Mouse (Mus musculus) adrenal gland, adult 2 months (tissue): Measurements from ENCODE around the gene Cdkal1. TPM values are rescaled to one million over a fixed set of nuclear protein-coding genes. Genes with fewer than 3 reads are reported as not detected.

Source experiments
- DNase-seq: peaks from one replicate; pipeline ENCODE4 v3.0.0; 2021
- polyA plus RNA-seq: library from polyadenylated mRNA; depleted of rRNA; stranded (reverse); fragments of >200 nt; gene quantifications from 2 replicates; pipeline ENCODE4 v1.2.3, GENCODE M21; 2012
- total RNA-seq, 2 experiments: library from RNA; stranded (reverse); gene quantifications; 2 replicates each; pipeline ENCODE4 v1.2.3; 2021

The Cdkal1 gene
- total and polyA plus RNA-seq, 3 experiments, result 0.73 to 29.0 (median 22.0) TPM

DNA sequence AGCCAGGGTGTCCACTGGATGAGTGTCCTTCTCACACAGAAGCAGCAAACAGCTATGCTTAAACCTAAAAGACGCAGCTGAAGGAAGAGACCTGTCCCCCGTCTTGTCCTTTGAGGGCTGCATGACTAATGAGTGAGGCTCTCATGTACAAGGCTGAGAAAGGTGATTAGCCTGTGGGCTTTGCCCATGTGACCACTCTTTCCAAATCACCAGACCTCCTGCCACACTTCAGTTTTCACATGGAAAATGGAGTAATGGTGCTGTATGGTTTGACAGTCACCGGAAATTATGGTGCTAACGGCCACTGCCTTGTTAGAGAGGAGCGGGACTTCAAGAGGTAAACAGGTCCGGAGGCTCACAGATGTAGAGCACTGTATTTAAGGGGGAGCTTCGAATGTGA, 274.7 kb downstream of the Cdkal1 start:
- DNase-seq, result no peak

DNA sequence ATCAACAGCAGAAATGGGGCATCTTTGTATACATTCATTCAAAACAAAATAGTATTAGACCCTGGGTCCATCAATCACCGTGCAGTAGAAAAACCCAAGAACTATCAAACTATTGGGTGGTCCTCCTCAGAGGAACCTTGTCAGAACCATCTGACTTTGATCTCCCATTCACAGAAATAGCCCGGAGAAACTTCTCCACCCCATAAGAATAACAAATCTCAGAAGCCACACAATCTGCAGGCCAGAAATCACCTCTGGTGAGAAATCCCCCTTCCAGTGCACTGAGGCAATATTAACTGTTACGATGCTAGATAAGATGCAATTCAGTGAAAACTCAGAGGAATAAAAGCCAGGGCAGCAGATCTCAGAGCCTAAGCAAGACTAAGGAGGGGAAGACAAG, 275.5 kb downstream of the Cdkal1 start:
- no peak for DNase-seq

DNA sequence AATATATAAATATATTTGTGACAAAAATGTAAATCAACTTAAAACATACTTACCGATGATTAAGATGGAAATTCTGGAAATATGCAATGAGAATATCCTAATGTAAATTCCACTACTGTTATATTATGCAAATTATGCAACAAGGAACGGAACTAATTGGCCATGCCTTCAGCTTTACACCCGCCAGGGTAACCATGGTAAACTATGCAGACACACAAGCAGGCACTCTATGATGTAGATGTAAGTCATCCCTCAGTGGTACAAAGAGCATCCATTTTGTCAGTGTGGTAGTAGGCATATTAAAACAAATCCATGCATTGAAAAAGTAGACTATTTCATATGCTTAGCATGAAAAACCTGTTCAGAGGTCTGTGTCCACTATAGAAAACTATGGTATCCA, 276.9 kb downstream of the Cdkal1 start:
- no peak for DNase-seq

DNA sequence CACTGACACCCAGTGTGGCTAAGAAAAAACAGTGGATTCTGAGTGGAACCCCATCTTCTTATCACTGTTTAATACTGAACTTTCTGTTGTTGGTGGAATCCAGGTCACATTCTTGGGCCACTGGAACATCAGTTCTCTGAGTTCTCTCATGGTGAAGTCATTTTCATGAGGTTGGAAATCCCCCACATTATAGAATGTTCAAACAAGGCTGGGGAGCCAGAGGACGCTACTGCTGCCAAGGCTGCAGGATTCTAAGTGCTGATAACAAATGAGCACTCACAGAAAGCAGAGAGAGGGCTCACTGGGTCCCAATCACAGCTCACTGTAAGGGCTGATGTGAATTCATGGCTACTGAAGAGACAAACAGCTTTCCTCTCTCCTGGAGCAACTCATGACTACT, 280.7 kb downstream of the Cdkal1 start:
- no peak for DNase-seq

DNA sequence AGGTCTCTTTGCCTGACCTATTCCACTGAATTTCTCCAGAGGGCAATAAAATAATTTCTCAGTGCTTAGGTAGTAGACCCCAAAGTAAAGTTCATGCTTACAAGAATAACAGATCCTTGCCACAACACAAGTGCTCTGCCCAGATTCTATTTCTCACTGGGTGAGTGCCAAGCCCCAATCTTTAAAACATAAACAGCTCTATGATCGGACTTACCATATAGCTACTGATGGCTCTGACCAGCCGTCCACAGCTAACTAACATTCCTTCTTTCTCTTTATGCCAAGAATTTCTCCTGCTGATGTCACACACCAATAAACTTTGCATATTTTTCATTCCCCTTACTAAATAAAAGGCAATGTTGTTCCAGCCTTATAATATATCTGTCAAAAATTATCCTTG, 283.0 kb downstream of the Cdkal1 start:
- no peak for DNase-seq

DNA sequence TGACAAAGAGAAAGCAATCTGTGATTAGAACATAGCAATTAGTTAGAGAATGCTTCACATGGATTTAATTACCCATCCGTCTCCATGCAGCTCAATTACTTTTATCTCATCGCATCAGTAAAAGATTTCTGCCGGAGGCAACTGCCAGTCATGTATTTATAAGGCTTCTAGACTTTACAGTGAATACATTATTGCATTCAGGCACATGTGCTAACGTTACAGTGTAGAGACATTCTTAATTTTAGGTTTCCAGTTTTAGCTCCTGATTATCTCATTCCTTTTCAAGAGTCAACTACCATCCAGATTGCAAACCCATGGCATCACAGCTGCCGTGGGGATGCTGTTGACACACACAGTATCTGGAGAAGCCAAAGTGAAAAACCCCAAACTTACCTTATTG, 289.8 kb downstream of the Cdkal1 start:
- DNase-seq, result no peak

DNA sequence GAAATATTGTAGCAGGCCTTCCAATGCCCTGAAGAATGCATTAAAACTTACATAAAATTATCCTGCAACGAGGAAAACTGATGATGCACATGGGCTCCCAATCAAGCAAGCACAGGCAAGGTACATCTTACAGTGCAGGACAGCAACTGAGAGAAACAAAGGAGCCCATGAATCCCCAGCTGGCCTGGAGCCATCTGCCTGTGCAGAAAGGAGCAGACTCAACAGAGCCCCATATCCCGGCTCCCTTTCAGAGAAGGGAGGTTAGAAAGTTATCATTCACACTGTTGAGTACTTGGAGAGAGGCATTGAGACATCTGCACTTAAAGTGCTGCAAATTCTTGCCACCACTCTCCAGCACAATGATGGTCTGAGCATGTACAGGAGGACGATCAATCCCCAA, 296.3 kb downstream of the Cdkal1 start:
- no peak for DNase-seq

DNA sequence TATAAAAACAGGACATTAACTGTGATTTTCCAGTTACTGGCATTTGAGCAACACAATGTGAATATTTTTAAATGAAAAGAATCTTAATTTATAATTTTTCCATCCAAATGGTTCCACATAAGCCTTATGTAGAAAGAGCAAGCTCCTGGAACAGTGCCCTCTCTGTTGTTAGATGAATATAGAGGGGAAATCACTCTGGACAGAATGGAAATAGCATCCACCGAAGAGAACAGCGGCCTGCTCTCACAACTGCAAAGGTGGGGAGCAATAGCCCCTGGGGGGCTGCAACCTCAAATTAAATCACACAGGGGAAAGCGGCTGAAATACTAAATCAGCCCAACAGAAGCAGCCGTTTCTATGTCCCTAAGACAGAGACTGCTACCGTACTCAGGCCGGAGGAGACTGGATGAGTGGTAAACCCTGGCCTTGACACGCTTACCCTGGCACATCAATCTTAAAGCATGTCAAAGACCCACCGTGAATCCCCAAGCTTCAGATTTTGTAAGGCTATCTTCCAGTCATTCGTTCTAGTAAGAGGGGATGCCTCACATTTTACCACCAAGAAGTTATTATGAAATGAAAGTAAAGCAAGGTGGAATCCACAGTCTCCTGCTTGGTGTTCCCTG, 300.2 kb downstream of the Cdkal1 start:
- DNase-seq, result peak; percentile 51

DNA sequence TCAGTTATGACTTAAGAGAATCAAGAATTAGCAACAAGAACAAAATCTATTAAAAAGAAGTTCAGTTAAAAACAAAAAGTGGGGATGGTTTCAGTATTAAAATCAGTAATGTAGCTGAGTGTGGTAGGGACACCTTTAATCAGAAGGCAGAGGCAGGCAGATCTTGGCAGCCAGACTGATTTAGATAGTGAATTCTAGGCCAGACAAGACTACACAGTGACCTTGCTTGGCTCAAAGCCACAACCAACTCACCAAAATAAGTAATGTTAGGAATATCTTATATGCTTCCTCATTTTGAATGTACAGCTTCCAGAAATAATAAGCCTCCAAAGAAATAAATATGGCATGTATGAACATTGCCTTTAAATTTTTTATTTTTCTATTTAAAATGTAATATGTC, 301.7 kb downstream of the Cdkal1 start:
- no peak for DNase-seq

DNA sequence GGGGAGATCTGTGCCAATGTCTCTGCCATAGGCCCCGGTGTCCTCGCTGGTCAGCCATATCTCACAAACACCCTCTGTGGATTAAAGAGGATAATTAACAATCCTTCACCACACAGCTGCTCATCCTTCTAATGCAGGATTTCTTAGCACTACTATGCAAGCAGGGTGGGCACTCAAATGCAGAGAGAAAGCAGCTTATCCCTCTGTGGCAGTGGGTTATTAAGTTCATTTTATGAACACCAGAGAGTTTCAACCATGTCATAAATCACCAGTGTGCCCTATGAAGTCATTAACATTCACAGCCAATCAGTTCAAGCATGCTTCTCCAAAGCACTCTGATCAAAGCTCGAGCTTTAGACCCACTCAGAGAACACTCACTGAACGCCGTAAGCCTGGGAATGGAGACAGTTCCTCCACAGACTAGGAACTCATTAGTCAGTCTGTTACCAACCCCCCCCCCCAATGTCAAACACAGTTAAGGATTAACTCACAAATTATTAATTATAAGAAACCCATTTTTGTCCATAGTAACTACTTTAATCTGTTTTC, 303.1 kb downstream of the Cdkal1 start:
- no peak for DNase-seq

DNA sequence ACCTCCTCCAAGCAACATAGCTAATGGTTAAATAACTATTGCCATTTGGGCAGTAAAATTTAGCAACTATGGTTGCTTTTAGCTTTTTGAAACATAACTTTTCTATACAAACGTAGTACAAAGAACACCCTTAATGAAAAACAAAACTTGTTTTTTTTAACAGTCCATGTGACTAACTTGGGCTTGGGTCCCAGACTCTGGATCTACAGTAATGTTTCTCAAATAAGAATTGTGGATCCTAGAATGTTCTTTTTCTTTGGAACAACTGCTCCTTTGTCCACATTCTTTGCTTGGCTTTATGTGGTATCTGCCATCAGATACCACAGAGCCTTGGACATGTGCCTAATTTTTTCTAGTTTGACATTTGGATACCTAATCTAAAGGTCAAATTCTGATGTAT, 304.6 kb downstream of the Cdkal1 start:
- no peak for DNase-seq

DNA sequence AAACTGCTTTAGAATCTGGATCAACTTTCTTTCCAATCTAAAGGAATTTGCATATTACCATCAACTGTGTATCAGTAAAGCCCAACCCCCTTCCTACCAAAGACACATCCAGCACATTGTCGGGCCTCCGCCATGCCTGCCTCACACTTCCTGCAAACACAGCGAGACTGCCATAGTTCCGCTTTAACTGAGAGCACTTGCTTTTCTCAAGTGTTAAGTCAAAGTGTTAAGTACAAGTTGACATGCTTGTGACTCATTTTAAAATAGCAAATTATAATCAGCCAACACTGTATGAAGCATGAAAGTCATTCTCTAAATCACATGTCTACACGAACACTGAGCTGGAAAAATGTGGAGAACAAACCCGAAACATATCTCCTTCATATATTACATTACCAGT, 305.3 kb downstream of the Cdkal1 start:
- DNase-seq, result no peak

DNA sequence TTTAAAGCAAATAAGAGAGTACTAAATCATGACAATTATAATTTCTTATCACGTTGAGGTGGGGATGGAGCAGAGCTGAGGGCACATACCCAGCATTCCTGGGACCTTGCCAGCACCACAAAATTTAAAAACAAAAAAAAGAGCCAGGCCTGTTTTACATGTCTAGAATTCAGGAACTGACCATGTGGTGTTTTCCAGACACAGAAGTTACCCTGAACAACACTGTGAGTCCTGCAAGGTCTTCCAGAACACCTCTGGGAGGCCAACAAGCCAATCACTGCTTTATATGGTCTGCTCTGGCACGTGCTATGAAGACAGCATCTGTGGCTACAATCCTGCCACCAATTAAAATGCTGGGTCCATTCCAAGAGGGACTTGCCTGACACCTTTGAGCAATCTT, 305.7 kb downstream of the Cdkal1 start:
- DNase-seq, result no peak

DNA sequence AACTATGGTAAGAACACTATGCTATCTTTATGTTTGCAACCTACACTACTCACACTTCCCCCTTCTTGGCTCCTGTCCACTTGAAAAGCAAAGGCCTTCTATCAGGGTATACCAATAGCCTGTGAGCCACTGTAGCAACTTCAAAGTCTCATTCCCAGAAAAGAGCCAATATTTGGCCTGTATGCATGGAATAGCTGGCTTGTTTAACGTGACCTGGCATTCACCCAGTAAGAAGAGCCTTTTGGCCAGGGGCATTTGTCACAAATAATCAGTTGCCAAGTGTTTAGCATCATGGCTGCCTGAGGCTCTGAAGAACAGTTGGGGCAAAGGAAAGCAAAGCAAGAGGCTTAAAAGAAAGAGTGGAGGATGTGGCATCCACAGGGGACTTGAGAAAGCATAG, 317.6 kb downstream of the Cdkal1 start:
- no peak for DNase-seq

DNA sequence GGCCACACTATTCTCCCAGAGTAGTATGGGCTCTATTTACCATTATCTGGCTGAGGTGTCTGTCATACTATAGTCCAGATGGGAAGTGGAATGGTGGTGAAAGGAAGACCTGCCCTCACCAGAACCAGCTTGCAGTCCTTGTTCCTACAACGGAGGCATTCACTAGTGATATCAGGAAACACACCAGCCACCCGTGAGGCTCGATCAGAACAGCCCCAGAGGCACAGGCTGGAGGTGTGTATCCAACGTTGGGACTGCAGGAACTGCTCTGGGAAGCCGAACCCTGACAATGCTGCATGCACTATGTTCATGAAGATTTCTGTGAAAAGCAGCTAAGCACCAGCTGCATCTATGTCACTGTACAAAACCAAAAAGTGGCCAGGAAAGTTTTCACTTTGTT, 321.9 kb downstream of the Cdkal1 start:
- no peak for DNase-seq

DNA sequence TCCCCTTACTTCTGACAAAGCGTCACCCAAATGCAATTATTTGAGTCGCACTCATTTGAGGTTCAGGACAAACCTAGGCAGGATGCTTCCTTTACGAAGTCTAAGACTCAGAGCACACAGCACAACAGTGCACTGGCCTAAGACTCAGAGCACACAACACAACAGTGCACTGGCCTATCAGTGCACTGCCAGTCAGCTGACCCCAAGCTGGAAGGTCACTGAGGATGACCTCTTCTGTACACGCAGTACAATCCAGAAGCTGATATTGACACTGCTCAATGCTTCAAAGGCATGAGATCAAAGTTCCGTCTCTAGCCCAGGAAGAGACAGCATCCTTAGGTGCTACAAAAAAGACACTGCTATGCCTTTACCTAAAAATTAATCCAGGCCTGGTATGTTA, 327.1 kb downstream of the Cdkal1 start:
- no peak for DNase-seq

DNA sequence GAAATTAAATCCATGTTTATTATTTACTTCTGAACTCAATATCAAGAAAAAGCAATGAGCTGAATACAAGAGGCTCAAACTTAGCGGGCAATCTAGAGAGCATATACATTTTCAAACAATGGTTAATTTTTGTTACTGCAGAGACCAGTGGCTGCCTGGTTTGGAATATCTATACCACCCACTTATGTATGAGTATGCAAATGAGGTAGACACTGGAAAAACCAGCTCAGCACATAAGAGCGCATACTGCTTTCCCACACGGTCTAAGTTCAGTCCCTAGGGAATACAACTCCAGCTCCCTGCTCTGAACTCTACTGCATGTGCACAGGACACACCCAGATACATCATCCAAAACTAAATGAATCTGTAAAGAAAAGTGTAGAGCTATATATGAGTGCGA, 334.2 kb downstream of the Cdkal1 start:
- no peak for DNase-seq

DNA sequence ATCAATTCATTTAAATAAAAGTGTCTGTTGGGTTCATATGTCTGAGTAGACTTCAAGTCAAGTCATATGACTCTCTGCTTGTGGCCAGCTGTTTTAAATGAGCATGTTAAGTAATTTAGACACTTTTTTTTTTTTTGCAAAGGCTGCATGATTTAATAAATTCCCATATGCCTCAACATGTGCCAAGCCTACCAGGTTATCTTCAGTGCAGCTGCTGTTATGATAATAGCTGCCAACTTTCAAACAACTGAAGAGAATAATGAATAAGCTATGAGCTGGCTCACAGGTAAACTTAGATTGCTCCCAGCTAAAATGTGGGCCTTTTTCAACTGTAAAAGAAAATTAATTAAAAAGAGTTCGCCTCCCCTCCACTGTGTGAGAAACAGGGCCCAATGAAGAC, 341.4 kb downstream of the Cdkal1 start:
- no peak for DNase-seq

DNA sequence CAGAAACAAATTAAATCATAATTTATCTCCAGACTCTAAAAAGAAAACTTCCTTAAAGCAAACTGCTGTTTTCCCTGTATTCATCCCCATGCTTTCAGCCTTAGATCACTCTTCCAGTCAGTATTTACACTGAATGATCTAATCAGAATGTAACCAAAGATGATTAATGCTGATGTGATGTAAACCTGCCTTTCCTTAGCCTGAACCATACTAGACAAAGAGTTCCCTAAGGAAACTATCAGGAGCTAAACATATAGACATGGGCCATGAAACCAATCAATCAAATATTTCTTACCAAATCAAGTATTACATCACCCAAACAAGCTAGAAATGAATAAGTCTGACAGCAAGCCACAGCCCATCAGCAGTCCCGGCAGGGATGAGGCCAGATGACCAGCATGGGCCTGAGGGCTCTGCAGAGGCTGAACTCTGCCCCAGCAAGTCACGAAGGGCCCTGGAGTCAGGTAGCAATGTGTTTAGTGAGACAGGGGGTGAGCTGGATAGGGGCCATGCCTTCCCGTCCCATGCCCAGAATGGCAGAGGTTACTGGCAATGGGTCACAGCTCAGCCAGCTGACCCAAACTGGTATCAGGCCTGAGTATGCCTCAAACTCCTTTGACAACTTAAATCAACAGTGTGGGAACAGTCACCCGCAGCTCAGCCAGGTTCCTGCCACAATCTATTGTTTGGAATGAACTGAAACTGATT, 350.5 kb downstream of the Cdkal1 start:
- DNase-seq, result peak; percentile 17

DNA sequence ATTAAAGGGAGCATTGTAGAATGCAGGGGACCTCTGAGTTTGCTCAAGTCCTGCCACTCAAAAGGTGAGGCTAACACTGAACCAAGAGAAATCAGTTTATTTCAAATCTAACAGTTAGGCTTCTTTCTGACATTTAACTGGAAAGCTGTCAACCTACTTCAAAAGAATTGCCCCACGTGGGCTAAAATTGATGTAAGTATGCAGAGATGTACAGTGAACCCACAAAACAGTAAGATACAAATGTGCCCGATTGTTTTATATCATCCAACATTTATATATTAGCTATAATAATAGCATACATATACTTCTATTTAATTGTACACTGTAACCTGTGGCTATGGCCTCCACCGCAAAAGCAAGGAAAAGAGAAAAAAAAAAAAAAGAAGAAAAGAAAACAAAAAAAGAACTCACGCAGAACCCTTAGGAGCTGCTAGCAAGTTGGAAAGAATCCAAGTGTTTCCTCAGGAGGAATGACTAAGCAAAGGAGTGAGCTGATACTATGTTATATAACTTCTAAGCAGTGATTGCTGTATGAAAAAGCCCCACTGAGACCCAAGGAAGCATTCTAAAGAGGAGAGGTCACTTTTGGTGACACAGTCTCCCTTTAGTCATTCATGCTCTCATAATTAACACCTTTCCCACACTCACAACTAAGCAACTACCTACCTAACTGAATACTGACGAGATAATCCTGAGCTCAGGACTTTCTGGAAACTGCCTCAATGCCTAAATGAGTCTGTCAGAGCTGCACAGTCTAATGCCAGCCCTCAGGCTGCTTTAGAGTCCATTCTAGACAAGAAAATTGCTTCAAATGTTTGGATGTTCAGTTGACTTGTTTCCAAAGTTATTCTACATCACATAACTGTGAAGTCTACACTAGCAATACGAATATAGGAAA, 352.1 kb downstream of the Cdkal1 start:
- peak; percentile 42 for DNase-seq

DNA sequence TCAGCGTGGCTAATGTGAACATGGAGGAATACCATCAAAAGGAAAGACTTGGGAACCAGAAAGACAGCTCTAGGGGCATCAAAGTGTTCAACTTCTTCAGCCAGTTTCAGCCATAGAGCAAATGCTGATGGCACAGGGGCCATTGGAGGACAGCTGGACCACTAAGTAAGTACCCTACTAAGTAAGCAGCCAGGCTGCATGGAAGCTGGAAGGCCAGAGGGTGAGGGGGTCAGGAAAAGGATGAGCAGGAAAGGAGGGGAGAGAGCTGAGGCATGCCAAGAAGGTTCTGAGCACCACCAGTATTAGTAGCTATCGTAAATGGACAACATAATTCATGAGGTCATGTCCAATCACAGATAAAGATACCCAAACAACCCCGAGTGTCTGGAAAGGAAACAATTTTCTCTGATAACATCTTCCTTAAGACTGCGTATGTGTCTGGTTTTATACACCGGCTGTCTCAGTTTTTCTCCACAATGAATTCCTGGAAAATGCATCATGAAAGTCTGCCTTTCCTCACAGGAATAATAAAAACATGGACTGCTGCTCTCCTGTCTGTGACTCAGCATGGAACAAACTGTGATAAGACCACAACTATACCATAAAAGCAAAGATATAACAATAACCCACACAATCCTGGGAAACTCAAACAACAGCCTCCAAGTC, 352.9 kb downstream of the Cdkal1 start:
- DNase-seq, result peak; percentile 5

DNA sequence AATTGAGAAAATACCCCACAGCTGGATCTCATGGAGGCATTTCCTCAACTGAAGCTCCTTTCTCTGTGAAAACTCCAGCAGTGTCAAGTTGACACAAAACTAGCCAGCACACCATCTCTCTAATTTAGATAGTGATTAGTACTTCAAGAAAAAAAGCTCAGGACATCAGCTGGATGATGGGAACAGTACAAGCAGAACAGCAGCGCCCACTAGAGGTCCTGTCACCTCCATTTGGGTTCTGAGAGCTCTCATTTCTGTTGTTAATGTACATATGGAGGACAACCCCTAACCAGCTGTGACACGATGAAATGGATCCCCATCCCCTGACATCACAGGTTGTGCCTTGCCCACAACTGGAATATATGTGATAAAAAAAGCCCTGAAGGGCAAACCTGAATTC, 354.3 kb downstream of the Cdkal1 start:
- DNase-seq, result no peak
